Mouse (Mus musculus) liver, embryonic 14.5 days (tissue): ENCODE results near the gene Gas2.

Experiments
- CTCF ChIP-seq: IDR thresholded peaks from 2 replicates; pipeline ENCODE4 v1.5.1; 2016; ENCODE audit warnings: antibody characterized with exemption, low read depth, control low read depth
- EP300 ChIP-seq: IDR thresholded peaks from 2 replicates; pipeline ENCODE4 v1.6.1; 2016; ENCODE audit warnings: antibody characterized with exemption, low read depth

DNA sequence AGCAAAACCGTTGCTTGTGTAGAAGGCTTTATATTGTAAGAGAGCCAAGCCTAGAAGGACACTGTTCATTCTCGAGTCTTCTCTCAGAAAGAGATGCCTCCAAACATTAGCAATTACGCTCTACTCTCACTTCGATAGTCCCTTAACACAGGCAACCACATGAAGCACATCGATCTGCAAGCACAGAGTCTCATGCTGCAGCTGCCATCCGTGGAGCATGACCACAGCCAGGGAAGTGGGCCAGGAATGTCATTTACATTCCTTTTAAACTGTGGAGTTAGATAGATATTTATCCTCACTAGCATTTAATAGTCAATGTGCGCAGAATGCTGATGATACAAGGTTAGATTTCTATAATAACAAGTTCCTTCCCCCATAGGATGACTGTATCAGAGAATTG lies 21.3 kb upstream of the Gas2 start:
- TF ChIP-seq CTCF: no peak
- TF ChIP-seq EP300: no peak
